Mouse (Mus musculus) lung, postnatal 0 days (tissue): Measurements from ENCODE around the gene Ift122. TPM values are rescaled to one million over a fixed set of nuclear protein-coding genes. Genes with fewer than 3 reads are reported as not detected.

ENCODE experiments used
- ATAC-seq: fragments of 200-750 bp; cut with Nextera tagmentation; 2 replicates; pipeline ENCODE4 v1.8.0; 2017; ENCODE audit warnings: moderate library complexity
- DNase-seq: peaks from one replicate; pipeline ENCODE4 v3.0.0-alpha.2; 2016; ENCODE audit warnings: low spot score
- H3K27ac ChIP-seq: fragments of 300-500 bp; sonication (generic); 2 replicates; pipeline ENCODE4 v1.5.1; 2014; ENCODE audit warnings: antibody characterized with exemption, mild to moderate bottlenecking, low read length, mixed read lengths
- H3K27me3 ChIP-seq: fragments of 300-500 bp; sonication (generic); replicated peaks from 2 replicates; pipeline ENCODE4 v1.6.1; 2014; ENCODE audit warnings: low read length, mixed read lengths; ENCODE audit not compliant: insufficient read depth
- H3K36me3 ChIP-seq: fragments of 300-500 bp; sonication (generic); 2 replicates; pipeline ENCODE4 v1.6.1; 2014; ENCODE audit warnings: low read length, mixed read lengths; ENCODE audit not compliant: insufficient read depth
- H3K4me1 ChIP-seq: fragments of 300-500 bp; sonication (generic); 2 replicates; pipeline ENCODE4 v1.6.1; 2014; ENCODE audit warnings: antibody characterized with exemption, low read depth, low read length, mixed read lengths; ENCODE audit not compliant: insufficient read depth
- H3K4me2 ChIP-seq: fragments of 300-500 bp; sonication (generic); replicated peaks from 2 replicates; pipeline ENCODE4 v1.6.1; 2014; ENCODE audit warnings: low read depth, mild to moderate bottlenecking, low read length, moderate library complexity, mixed read lengths
- H3K4me3 ChIP-seq: fragments of 300-500 bp; sonication (generic); 2 replicates; pipeline ENCODE4 v1.5.1; 2014; ENCODE audit warnings: low read depth, low read length
- H3K9ac ChIP-seq: fragments of 300-500 bp; sonication (generic); replicated peaks from 2 replicates; pipeline ENCODE4 v1.6.1; 2014; ENCODE audit warnings: low read depth, mild to moderate bottlenecking
- H3K9me3 ChIP-seq: fragments of 300-500 bp; sonication (generic); 2 replicates; pipeline ENCODE4 v1.6.1; 2016; ENCODE audit warnings: low read length, mixed read lengths
- CTCF ChIP-seq: IDR thresholded peaks from 2 replicates; pipeline ENCODE4 v1.5.1; 2016; ENCODE audit warnings: antibody characterized with exemption, mild to moderate bottlenecking
- EP300 ChIP-seq: IDR thresholded peaks from 2 replicates; pipeline ENCODE4 v1.6.1; 2016; ENCODE audit warnings: antibody characterized with exemption, mild to moderate bottlenecking, control low read depth
- WGBS: fragments of 180-500 bp; shearing (Covaris S2); extraction: QIAGEN DNeasy Blood & Tissue Kit; methylation state at CpG from one replicate; pipeline ENCODE4 v1.1.7; 2014; 5-methylcytosine and 5-hydroxymethylcytosine counted together
- polyA plus RNA-seq: library from polyadenylated mRNA; unstranded; fragments of >200 nt; fragmentation: Nextera tagmentation; extraction: Ambion mirVana; gene quantifications from 2 replicates; pipeline ENCODE4 v1.2.1, GENCODE M21; 2015

The Ift122 gene
- polyA plus RNA-seq, 1 experiment from 2014 or later: 8.3 TPM

- WGBS: 62% methylated on average over 23 of the region's 23 CpGs
- DNase-seq (no peak), ATAC-seq (no peak)
- H3K9ac ChIP-seq: no peak overlapping the region
- H3K4me1 ChIP-seq: peaks cover 18% of the 10 kb centered on the region
- H3K27me3 ChIP-seq: no peaks in the 10 kb centered on the region
- H3K27ac ChIP-seq: no peak overlapping the region
- H3K4me3 ChIP-seq: no peak overlapping the region
- H3K36me3 ChIP-seq: peaks cover 30% of the 10 kb centered on the region; the same call in 1 of the 2 replicates
- no peaks in the 10 kb centered on the region for H3K9me3 ChIP-seq
- no peak for TF ChIP-seq EP300
- TF ChIP-seq CTCF: peak; percentile 74
- H3K4me2 ChIP-seq: no peak overlapping the region
Measured at GRCm38 (mm10) chr6:115962439-115963085, 109.3 kb downstream of the Ift122 start.

- no peaks in the 10 kb centered on the region for H3K27me3 ChIP-seq
- H3K9me3 ChIP-seq: no peaks in the 10 kb centered on the region
- DNase-seq (no peak), ATAC-seq (no peak)
- 66% methylated on average over 9 of the region's 9 CpGs for WGBS
- no peak overlapping the region for H3K4me3 ChIP-seq
- peaks cover 8% of the 10 kb centered on the region; the same call in 1 of the 2 replicates for H3K4me1 ChIP-seq
- H3K36me3 ChIP-seq: peaks cover 39% of the 10 kb centered on the region; the same call in 1 of the 2 replicates
- no peak for TF ChIP-seq EP300
- no peak overlapping the region for H3K4me2 ChIP-seq
- H3K27ac ChIP-seq: no peak overlapping the region
- no peak overlapping the region for H3K9ac ChIP-seq
Measured at GRCm38 (mm10) chr6:115963656-115964055, 110.4 kb downstream of the Ift122 start.

- Histone ChIP-seq H3K27ac (no peak overlapping the region), H3K4me3 (no peak overlapping the region), H3K9ac (no peak overlapping the region), H3K4me1 (peaks cover 2% of the 10 kb centered on the region; the same call in 1 of the 2 replicates), H3K27me3 (no peaks in the 10 kb centered on the region), H3K4me2 (no peak overlapping the region), H3K36me3 (peaks cover 41% of the 10 kb centered on the region; the same call in 1 of the 2 replicates), H3K9me3 (no peaks in the 10 kb centered on the region)
- DNase-seq (no peak), ATAC-seq (no peak)
- no peak for TF ChIP-seq CTCF
- TF ChIP-seq EP300: no peak
- WGBS: 90% methylated on average over 19 of the region's 19 CpGs
Measured at GRCm38 (mm10) chr6:115966227-115966966, 113.1 kb downstream of the Ift122 start.

GRCm38 (mm10) chr6:115967291-115967880 lies 114.1 kb downstream of the Ift122 start:
- Histone ChIP-seq H3K9ac (no peak overlapping the region), H3K27me3 (no peaks in the 10 kb centered on the region), H3K4me3 (no peak overlapping the region), H3K36me3 (peaks cover 41% of the 10 kb centered on the region; the same call in 1 of the 2 replicates), H3K27ac (no peak overlapping the region), H3K9me3 (no peaks in the 10 kb centered on the region), H3K4me2 (no peak overlapping the region), H3K4me1 (peaks cover 8% of the 10 kb centered on the region; the same call in 1 of the 2 replicates)
- DNase-seq (no peak), ATAC-seq (no peak)
- 82% methylated on average over 15 of the region's 15 CpGs for WGBS
- no peak for TF ChIP-seq EP300
- no peak for TF ChIP-seq CTCF

- no peak for DNase-seq
- Histone ChIP-seq H3K27ac (no peak overlapping the region), H3K9me3 (no peaks in the 10 kb centered on the region), H3K9ac (no peak overlapping the region), H3K27me3 (no peaks in the 10 kb centered on the region), H3K4me2 (no peak overlapping the region), H3K4me3 (no peak overlapping the region), H3K4me1 (peaks cover 8% of the 10 kb centered on the region; the same call in 1 of the 2 replicates), H3K36me3 (peaks cover 41% of the 10 kb centered on the region; the same call in 1 of the 2 replicates)
- no peak for ATAC-seq
- no peak for TF ChIP-seq EP300
- no peak for TF ChIP-seq CTCF
- 89% methylated on average over 5 of the region's 5 CpGs for WGBS
Measured at GRCm38 (mm10) chr6:115968086-115968485, 114.8 kb downstream of the Ift122 start.

GRCm38 (mm10) chr6:115968700-115969099 lies 115.4 kb downstream of the Ift122 start:
- no peaks in the 10 kb centered on the region for H3K9me3 ChIP-seq
- 75% methylated on average over 6 of the region's 6 CpGs for WGBS
- no peaks in the 10 kb centered on the region for H3K27me3 ChIP-seq
- ATAC-seq: no peak
- no peak overlapping the region for H3K4me2 ChIP-seq
- H3K27ac ChIP-seq: no peak overlapping the region
- H3K9ac ChIP-seq: no peak overlapping the region
- TF ChIP-seq CTCF (no peak), EP300 (no peak)
- peaks cover 8% of the 10 kb centered on the region; the same call in 1 of the 2 replicates for H3K4me1 ChIP-seq
- no peak overlapping the region for H3K4me3 ChIP-seq
- DNase-seq: no peak
- H3K36me3 ChIP-seq: peaks cover 44% of the 10 kb centered on the region
